Mouse (Mus musculus): ENCODE measurements around the gene Ppil2. TPM values are rescaled to one million over a fixed set of nuclear protein-coding genes. Genes with fewer than 3 reads are reported as not detected.

The Ppil2 gene
- polyA plus RNA-seq, 2 experiments, result 116 to 131 TPM

DNA sequence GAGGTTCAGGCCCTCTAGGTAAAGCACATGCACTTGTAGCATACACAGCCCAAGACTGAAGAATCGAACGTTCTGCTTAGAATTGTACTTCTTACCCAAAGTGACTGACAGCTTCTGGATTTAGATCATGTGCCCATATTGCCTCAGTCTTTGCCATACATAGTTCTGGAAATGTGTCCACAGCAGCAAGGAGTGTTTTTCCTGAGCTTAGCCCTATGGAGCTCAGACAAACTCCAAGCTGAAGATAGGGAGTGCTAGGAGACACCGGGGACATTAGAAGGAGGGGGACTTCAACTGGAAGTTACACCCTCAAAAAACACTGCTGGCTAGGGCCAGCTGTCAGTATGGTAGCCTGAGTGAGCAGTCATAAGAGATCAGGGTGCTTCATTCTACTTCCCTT, 70.3 kb downstream of the Ppil2 start:
- H3K27me3 ChIP-seq (ENCODE audit: control insufficient read depth, insufficient read depth, low read length), result no peaks in the 10 kb centered on the region
- peaks cover 91% of the 10 kb centered on the region for H3K36me3 ChIP-seq (ENCODE audit: control insufficient read depth, insufficient read depth, low read length)
- no peak overlapping the region for H3K4me2 ChIP-seq (replicated peaks; ENCODE audit: low read depth, low read length, severe bottlenecking)
- no peaks in the 10 kb centered on the region for H3K4me1 ChIP-seq (ENCODE audit: control insufficient read depth, insufficient read depth, low read length)
- no peak for TF ChIP-seq POLR2A (IDR thresholded peaks at IDR 0.05; ENCODE audit: borderline replicate concordance, extremely low read depth, insufficient read depth, insufficient read length)
- DNase-seq (ENCODE audit: low spot score), result no peak
- H3K9me3 ChIP-seq (ENCODE audit: control insufficient read depth, low read length), result no peaks in the 10 kb centered on the region
- ATAC-seq (ENCODE audit: low FRiP score, low read depth), result no peak
- 100% methylated on average over 3 of the region's 3 CpGs for WGBS
- no peak overlapping the region for H3K4me3 ChIP-seq (replicated peaks; ENCODE audit: low read length)
- no peak overlapping the region for H3K27ac ChIP-seq (replicated peaks; ENCODE audit: low read depth, low read length)
- H3K9ac ChIP-seq (ENCODE audit: low read depth, low read length, severe bottlenecking), result no peak overlapping the region

MicroRNAs within 50 kb of the gene (microRNA counts, 519-probe panel; counts per million panel counts)
- microRNA mmu-miR-130b, result 4,128 counts per million, percentile 82 among the panel's probes with 10 or more counts
- microRNA mmu-miR-301b, result 2,655 counts per million, percentile 46 among the panel's probes with 10 or more counts

Small RNAs within 50 kb of the gene (microRNA-seq; reads per million reads assigned to microRNA genes)
- 4,953 reads per million, percentile 88 among the genes with 10 or more reads in this experiment for gene Mir130b
- 100 reads per million, percentile 46 among the genes with 10 or more reads in this experiment for gene Mir301b

Other genes with a start within 250 kb of the Ppil2 start
- gene Igll1, start 247.3 kb downstream of the Ppil2 start, polyA plus RNA-seq (2012; rRNA removed), result 0.18 and 0.27 TPM in 2 replicates
- gene Igll1, start 247.3 kb downstream of the Ppil2 start, polyA plus RNA-seq (2014; fragmentation: Nextera tagmentation; extraction: Ambion mirVana), result 0.45 and 0.47 TPM in 2 replicates
- 120 and 136 TPM in 2 replicates for gene Top3b, start 240.5 kb downstream of the Ppil2 start, polyA plus RNA-seq (2012; rRNA removed)
- 71.5 and 86.8 TPM in 2 replicates for gene Top3b, start 240.5 kb downstream of the Ppil2 start, polyA plus RNA-seq (2014; fragmentation: Nextera tagmentation; extraction: Ambion mirVana)
- gene Vpreb1, start 240.4 kb downstream of the Ppil2 start, polyA plus RNA-seq (2012; rRNA removed), result 4.0 and 5.6 TPM in 2 replicates
- 3.4 and 3.8 TPM in 2 replicates for gene Vpreb1, start 240.4 kb downstream of the Ppil2 start, polyA plus RNA-seq (2014; fragmentation: Nextera tagmentation; extraction: Ambion mirVana)
- gene Ppm1f, start 214.8 kb downstream of the Ppil2 start, polyA plus RNA-seq (2012; rRNA removed), result 31.0 and 32.4 TPM in 2 replicates
- 22.0 and 24.2 TPM in 2 replicates for gene Ppm1f, start 214.8 kb downstream of the Ppil2 start, polyA plus RNA-seq (2014; fragmentation: Nextera tagmentation; extraction: Ambion mirVana)
- gene Mapk1, start 127.9 kb downstream of the Ppil2 start, polyA plus RNA-seq (2012; rRNA removed), result 126 and 135 TPM in 2 replicates
- 186 and 188 TPM in 2 replicates for gene Mapk1, start 127.9 kb downstream of the Ppil2 start, polyA plus RNA-seq (2014; fragmentation: Nextera tagmentation; extraction: Ambion mirVana)
- gene Ypel1, start 41.6 kb downstream of the Ppil2 start, polyA plus RNA-seq (2012; rRNA removed), result 20.3 and 20.7 TPM in 2 replicates
- gene Ypel1, start 41.6 kb downstream of the Ppil2 start, polyA plus RNA-seq (2014; fragmentation: Nextera tagmentation; extraction: Ambion mirVana), result 36.9 and 42.9 TPM in 2 replicates
- gene 2610318N02Rik, start 13.9 kb upstream of the Ppil2 start, polyA plus RNA-seq (2012; rRNA removed), result 52.6 and 70.6 TPM in 2 replicates
- gene 2610318N02Rik, start 13.9 kb upstream of the Ppil2 start, polyA plus RNA-seq (2014; fragmentation: Nextera tagmentation; extraction: Ambion mirVana), result 26.3 and 26.4 TPM in 2 replicates
- gene Sdf2l1, start 21.1 kb upstream of the Ppil2 start, polyA plus RNA-seq (2012; rRNA removed), result 34.8 and 35.8 TPM in 2 replicates
- gene Sdf2l1, start 21.1 kb upstream of the Ppil2 start, polyA plus RNA-seq (2014; fragmentation: Nextera tagmentation; extraction: Ambion mirVana), result 32.2 and 38.8 TPM in 2 replicates
- 14.1 and 15.5 TPM in 2 replicates for gene Ydjc, start 33.4 kb upstream of the Ppil2 start, polyA plus RNA-seq (2012; rRNA removed)
- 9.0 and 11.8 TPM in 2 replicates for gene Ydjc, start 33.4 kb upstream of the Ppil2 start, polyA plus RNA-seq (2014; fragmentation: Nextera tagmentation; extraction: Ambion mirVana)
- gene Ccdc116, start 36.0 kb upstream of the Ppil2 start, polyA plus RNA-seq (2012; rRNA removed), result 2.7 and 3.5 TPM in 2 replicates
- 0.54 and 0.94 TPM in 2 replicates for gene Ccdc116, start 36.0 kb upstream of the Ppil2 start, polyA plus RNA-seq (2014; fragmentation: Nextera tagmentation; extraction: Ambion mirVana)
- 91.1 and 124 TPM in 2 replicates for gene Ube2l3, start 91.4 kb upstream of the Ppil2 start, polyA plus RNA-seq (2012; rRNA removed)
- 304 and 323 TPM in 2 replicates for gene Ube2l3, start 91.4 kb upstream of the Ppil2 start, polyA plus RNA-seq (2014; fragmentation: Nextera tagmentation; extraction: Ambion mirVana)
- 0.21 and 0.22 TPM in 2 replicates for gene Rimbp3, start 97.3 kb upstream of the Ppil2 start, polyA plus RNA-seq (2012; rRNA removed)
- 0.17 and 0.26 TPM in 2 replicates for gene Rimbp3, start 97.3 kb upstream of the Ppil2 start, polyA plus RNA-seq (2014; fragmentation: Nextera tagmentation; extraction: Ambion mirVana)
- 7.8 and 9.1 TPM in 2 replicates for gene Hic2, start 122.3 kb upstream of the Ppil2 start, polyA plus RNA-seq (2012; rRNA removed)
- 4.6 and 4.9 TPM in 2 replicates for gene Hic2, start 122.3 kb upstream of the Ppil2 start, polyA plus RNA-seq (2014; fragmentation: Nextera tagmentation; extraction: Ambion mirVana)
- 23.8 and 28.2 TPM in 2 replicates for gene Tmem191c, start 164.8 kb upstream of the Ppil2 start, polyA plus RNA-seq (2012; rRNA removed)
- gene Tmem191c, start 164.8 kb upstream of the Ppil2 start, polyA plus RNA-seq (2014; fragmentation: Nextera tagmentation; extraction: Ambion mirVana), result 7.5 and 8.2 TPM in 2 replicates
- 0.43 and 0.51 TPM in 2 replicates for gene Serpind1, start 220.1 kb upstream of the Ppil2 start, polyA plus RNA-seq (2012; rRNA removed)
- gene Serpind1, start 220.1 kb upstream of the Ppil2 start, polyA plus RNA-seq (2014; fragmentation: Nextera tagmentation; extraction: Ambion mirVana), result 0.44 and 0.77 TPM in 2 replicates